Mouse (Mus musculus) heart, adult 2 months (tissue): ENCODE data around the gene Grk6.

Source experiments
- CTCF ChIP-seq: fragments of 200-600 bp; IDR thresholded peaks from 2 replicates; pipeline ENCODE4 v1.8.1; 2022; ENCODE audit warnings: antibody characterized with exemption, mild to moderate bottlenecking, moderate library complexity
- EP300 ChIP-seq: fragments of 200-500 bp; IDR thresholded peaks from 2 replicates; pipeline ENCODE4 v1.6.1; 2011; ENCODE audit warnings: low read depth, low read length, control low read depth; ENCODE audit not compliant: insufficient read depth

- TF ChIP-seq CTCF (no peak), EP300 (no peak)
Measured at GRCm38 (mm10) chr13:55470372-55470771, 25.5 kb downstream of the Grk6 start.
